Mouse (Mus musculus): ENCODE data around the gene Prr18. TPM values are rescaled to one million over a fixed set of nuclear protein-coding genes. Genes with fewer than 3 reads are reported as not detected.

Prr18 gene
- polyA plus RNA-seq (2017; shearing (Covaris generic)) = not detected

DNA sequence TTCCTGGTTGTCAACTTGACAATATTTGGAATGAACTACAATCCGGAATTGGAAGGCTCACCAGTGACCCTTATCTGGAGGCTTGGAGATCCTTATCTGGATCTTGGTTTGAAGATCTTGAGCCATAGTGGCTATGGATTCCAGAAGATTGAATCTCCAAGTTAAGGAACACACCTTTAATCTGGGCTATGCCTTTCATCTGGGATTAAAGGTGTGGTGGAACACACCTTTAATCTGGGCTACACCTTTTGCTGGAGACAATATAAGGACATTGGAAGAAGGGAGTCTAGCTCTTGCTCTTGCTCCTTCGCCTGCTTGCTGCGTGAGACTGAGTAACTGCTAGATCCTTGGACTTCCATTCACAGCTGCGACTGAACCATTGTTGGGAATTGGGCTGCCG lies at the start of gene Prr18:
TSS of gene Prr18 (plus strand) at position 301 of the 400 bp plus-strand sequence.

DNA sequence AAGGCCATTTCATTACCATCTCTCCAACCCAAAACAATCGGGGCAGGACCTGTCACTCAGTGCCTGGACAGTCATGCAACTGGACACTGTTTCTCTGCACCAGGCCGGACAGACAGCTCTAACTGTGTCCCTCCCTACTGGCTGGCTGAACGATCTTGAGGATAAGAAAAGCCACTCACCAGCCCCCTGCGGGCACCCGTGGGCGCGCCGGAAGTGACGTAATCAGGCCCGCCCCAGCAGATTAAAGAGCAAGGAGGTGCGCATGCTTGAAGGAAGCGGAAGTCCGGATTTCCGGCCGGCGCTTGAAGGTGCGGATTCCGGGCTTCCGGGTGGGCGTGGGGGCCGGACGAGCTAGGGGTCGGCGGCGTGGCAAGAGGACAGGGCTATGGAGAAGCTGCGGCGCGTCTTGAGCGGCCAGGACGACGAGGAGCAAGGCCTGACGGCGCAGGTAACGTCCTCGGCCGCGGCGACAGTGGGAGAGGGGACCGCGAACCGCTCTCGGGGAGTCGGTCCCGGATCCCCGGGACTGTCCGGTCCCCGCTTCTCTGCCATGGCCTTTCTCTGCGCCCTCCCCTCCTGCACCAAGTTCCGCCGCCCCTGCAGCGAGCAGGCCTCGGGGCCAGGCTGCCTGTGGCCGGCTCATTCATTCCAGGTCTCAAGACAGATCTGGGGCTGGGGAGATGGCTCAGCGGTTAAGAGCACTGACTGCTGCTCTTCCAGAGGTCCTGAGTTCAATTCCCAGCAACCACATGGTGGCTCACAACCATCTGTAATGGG lies 26.2 kb upstream of the Prr18 start, which contains the start of gene Sft2d1:
TSS of gene Sft2d1 (plus strand) at position 265 of the 777 bp plus-strand sequence.

DNA sequence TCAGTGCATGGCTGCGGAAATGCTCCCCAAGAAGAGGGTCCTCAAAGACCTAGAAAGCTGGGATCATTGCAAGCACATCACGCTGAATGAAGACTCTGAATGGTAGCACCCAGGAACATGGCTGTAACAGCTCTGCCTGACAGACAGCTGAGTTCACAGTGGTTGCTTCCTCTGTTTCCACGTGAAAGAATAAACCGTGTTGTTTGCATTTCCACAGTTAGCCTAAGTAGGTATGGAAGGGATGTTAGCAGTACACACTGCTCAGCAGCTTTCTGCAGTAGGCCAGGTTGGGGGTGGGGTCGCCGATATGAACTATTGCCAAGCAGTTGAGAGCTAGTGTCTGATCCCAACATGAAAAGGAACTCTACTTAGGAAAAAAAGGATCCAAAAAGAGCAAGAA lies 18.4 kb downstream of the Prr18 start, which contains the start of gene T2:
TSS of gene T2 (plus strand) at position 301 of the 400 bp plus-strand sequence.

Other genes with a start within 250 kb of the Prr18 start
- not detected for gene Gm49673, start 189.7 kb upstream of the Prr18 start, polyA plus RNA-seq (2017; shearing (Covaris generic))
- 30.3 TPM for gene Rnaset2a, start 189.4 kb upstream of the Prr18 start, polyA plus RNA-seq (2017; shearing (Covaris generic))
- gene Fgfr1op, start 172.0 kb upstream of the Prr18 start, polyA plus RNA-seq (2017; shearing (Covaris generic)) = 27.2 TPM
- gene Ccr6, start 101.4 kb upstream of the Prr18 start, polyA plus RNA-seq (2017; shearing (Covaris generic)) = 61.1 TPM
- 160 TPM for gene Mpc1, start 54.6 kb upstream of the Prr18 start, polyA plus RNA-seq (2017; shearing (Covaris generic))
- gene Sft2d1, start 26.4 kb upstream of the Prr18 start, polyA plus RNA-seq (2017; shearing (Covaris generic)) = 218 TPM
- gene T2, start 18.5 kb downstream of the Prr18 start, polyA plus RNA-seq (2017; shearing (Covaris generic)) = not detected
- not detected for gene T, start 97.0 kb downstream of the Prr18 start, polyA plus RNA-seq (2017; shearing (Covaris generic))
- gene Pde10a, start 187.9 kb downstream of the Prr18 start, polyA plus RNA-seq (2017; shearing (Covaris generic)) = not detected
- 1.5 TPM for gene Gm17087, start 229.5 kb downstream of the Prr18 start, polyA plus RNA-seq (2017; shearing (Covaris generic))